Mouse (Mus musculus): Measurements from ENCODE around the gene Twist2.

The Twist2 gene

GRCm38 (mm10) chr1:91803416-91803815 is 2.2 kb downstream of the Twist2 start:
- in situ Hi-C loops (cut with MboI; ENCODE audit: low pct_unique_long_range_greater_than_20kb in 1 of 2, low sequenced_read_pairs in 2 of 2, unreplicated experiment in 1 of 2), result no loop called here

DNA sequence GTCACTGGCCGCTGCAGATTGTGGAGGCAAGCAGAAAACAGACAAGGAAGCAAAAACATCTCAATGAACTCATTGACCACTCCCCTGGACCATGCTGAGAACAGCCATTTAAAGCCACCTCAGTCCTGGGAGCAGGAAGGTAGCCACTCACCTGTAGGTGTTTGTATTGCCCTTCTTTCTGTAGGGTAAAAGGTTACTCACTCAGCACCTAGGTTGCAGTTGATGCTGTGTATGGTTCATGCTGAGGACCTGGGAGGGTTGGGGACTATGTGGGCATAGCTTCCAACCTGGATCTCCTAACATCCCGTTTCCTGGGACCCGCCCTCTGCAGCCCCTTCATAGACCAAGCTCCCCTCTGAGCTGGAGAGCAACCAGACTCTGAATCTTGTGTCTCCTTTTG is 14.8 kb downstream of the Twist2 start:
- in situ Hi-C loops (cut with MboI; ENCODE audit: low pct_unique_long_range_greater_than_20kb in 1 of 2, low sequenced_read_pairs in 2 of 2, unreplicated experiment in 1 of 2), result no loop called here

DNA sequence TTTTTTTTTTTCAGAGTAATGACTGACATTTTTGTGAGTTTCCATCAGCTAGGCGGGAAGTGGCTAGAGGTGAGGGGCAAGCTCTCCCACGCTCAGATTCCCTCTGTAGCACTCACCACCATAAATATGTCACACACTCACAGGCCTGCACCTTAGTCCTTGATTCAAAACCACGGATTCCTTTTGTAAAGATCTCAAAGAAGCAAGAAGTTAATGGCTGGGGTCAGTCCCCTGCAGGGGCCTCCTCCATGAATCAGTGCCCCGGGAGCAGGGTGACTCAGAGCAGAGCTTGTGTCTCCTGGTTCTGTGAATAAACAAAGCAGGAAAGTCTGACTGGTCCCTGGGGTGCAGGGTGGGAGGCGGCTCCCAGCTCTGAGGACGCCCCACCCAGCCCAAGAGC is 15.3 kb downstream of the Twist2 start:
- in situ Hi-C loops (cut with MboI; ENCODE audit: low pct_unique_long_range_greater_than_20kb in 1 of 2, low sequenced_read_pairs in 2 of 2, unreplicated experiment in 1 of 2), result no loop called here

DNA sequence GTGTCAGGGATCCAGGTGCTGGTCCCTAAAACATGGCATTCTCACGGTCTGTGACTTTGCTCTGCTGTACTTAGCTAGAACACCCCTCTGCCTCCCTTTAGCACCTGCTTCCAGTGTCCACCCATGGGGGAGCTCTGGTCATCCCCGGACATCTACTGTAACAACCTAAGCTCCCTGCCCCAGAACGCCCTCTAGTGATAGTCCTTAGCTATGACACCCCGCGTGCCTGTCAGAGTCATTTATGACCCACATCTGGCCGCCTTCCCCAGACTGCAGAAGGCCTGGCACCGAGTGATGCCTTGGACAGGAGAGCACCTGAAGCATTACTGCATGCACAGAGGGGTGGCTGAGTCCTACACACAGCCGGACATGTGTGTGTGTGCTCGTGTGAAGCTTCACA is 18.0 kb downstream of the Twist2 start:
- in situ Hi-C loops (cut with MboI; ENCODE audit: low pct_unique_long_range_greater_than_20kb in 1 of 2, low sequenced_read_pairs in 2 of 2, unreplicated experiment in 1 of 2), result no loop called here

- in situ Hi-C loops (cut with MboI; ENCODE audit: low pct_unique_long_range_greater_than_20kb in 1 of 2, low sequenced_read_pairs in 2 of 2, unreplicated experiment in 1 of 2), result no loop called here
These were observed 19.3 kb downstream of the Twist2 start for GRCm38 (mm10) chr1:91820531-91820930.

- in situ Hi-C loops (cut with MboI; ENCODE audit: low pct_unique_long_range_greater_than_20kb in 1 of 2, low sequenced_read_pairs in 2 of 2, unreplicated experiment in 1 of 2), result no loop called here
These were observed 21.1 kb downstream of the Twist2 start for GRCm38 (mm10) chr1:91822316-91822824.

DNA sequence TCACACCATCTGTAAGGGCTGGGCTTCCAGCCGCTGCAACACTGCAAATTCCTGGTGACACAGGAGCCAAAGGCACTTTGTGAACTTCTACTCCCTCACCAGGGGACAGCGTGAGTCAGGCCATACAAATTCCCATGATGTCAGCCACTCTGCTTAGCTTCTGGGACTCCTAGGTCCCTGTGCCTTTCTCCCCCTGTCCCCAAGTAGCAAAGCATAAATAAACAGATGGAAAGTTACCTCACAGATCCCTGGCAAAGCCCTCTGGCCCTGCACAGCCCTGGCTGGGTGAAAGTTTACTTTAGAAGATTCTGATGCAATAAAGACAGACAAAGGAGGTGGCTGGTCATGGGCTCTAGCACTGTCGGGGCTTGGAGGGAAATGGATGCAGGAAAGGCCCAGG is 22.3 kb downstream of the Twist2 start:
- in situ Hi-C loops (cut with MboI; ENCODE audit: low pct_unique_long_range_greater_than_20kb in 1 of 2, low sequenced_read_pairs in 2 of 2, unreplicated experiment in 1 of 2), result no loop called here

GRCm38 (mm10) chr1:91823951-91824350 is 22.7 kb downstream of the Twist2 start:
- in situ Hi-C loops (cut with MboI; ENCODE audit: low pct_unique_long_range_greater_than_20kb in 1 of 2, low sequenced_read_pairs in 2 of 2, unreplicated experiment in 1 of 2), result no loop called here

DNA sequence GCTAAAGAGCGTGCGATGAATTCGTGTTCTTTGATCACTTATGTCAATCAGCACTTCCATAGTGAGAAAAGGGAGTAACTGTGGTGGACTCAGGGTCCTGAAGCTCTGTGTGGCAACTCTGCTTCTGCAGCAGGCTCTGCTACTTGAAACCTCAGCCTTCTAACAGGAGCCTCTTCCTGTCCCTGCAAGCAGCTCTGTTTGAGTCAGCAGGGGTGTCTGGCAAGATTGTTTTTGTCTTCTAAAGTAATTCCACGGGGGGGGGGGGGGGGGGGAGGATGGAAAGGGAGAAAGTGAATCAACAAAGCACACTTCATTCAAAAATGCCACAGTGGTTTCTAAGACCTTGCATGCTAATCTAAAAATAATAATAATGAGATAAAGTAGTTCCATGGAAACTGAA is 24.0 kb downstream of the Twist2 start:
- in situ Hi-C loops (cut with MboI; ENCODE audit: low pct_unique_long_range_greater_than_20kb in 1 of 2, low sequenced_read_pairs in 2 of 2, unreplicated experiment in 1 of 2), result no loop called here

- in situ Hi-C loops (cut with MboI; ENCODE audit: low pct_unique_long_range_greater_than_20kb in 1 of 2, low sequenced_read_pairs in 2 of 2, unreplicated experiment in 1 of 2), result no loop called here
These were observed 30.7 kb downstream of the Twist2 start for GRCm38 (mm10) chr1:91831978-91832377.

GRCm38 (mm10) chr1:91839557-91839956 is 38.3 kb downstream of the Twist2 start:
- in situ Hi-C loops (cut with MboI; ENCODE audit: low pct_unique_long_range_greater_than_20kb in 1 of 2, low sequenced_read_pairs in 2 of 2, unreplicated experiment in 1 of 2), result no loop called here

DNA sequence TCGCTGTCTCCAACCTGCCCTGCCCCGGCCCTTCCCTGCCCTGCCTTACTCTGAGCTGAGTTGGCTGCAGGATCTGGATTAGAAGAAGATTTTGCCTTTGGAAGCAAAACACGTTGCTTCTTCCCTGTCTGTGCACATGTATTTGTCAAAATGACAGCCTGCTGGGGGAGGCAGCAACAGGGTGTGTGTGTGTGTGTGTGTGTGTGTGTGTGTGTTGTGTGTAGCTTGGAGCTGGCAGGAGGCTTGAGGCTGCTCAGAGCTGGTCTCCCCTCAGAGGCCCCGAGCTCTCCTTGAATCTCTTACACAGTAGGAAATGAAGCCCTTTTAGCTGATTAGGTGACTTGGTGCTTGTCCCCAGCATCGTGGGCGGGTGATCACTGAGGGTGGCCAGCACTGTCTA is 38.7 kb downstream of the Twist2 start:
- in situ Hi-C loops (cut with MboI; ENCODE audit: low pct_unique_long_range_greater_than_20kb in 1 of 2, low sequenced_read_pairs in 2 of 2, unreplicated experiment in 1 of 2), result no loop called here

DNA sequence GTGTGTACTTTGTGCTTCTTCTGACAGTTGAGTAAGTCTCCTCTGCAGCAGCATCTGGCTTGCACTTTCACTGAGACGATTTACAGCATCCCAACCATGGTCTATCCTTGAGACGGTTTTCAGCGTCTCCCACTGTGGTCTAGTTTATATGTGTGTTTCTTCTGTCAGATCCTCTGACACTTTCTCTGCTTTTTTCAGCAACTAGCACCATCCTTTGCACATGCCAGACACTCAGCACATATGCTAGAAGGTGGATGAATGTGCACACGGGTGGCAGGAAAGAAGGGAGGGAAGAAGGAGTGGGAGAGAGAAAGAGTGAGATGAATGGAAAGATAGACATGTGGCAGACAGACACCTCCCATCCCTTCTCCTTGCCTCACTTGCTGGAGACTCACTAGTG is 43.0 kb downstream of the Twist2 start:
- in situ Hi-C loops (cut with MboI; ENCODE audit: low pct_unique_long_range_greater_than_20kb in 1 of 2, low sequenced_read_pairs in 2 of 2, unreplicated experiment in 1 of 2), result no loop called here

- in situ Hi-C loops (cut with MboI; ENCODE audit: low pct_unique_long_range_greater_than_20kb in 1 of 2, low sequenced_read_pairs in 2 of 2, unreplicated experiment in 1 of 2), result no loop called here
These were observed 43.6 kb downstream of the Twist2 start for GRCm38 (mm10) chr1:91844681-91845379.

GRCm38 (mm10) chr1:91845380-91845957 is 44.2 kb downstream of the Twist2 start:
- in situ Hi-C loops (cut with MboI; ENCODE audit: low pct_unique_long_range_greater_than_20kb in 1 of 2, low sequenced_read_pairs in 2 of 2, unreplicated experiment in 1 of 2), result no loop called here

DNA sequence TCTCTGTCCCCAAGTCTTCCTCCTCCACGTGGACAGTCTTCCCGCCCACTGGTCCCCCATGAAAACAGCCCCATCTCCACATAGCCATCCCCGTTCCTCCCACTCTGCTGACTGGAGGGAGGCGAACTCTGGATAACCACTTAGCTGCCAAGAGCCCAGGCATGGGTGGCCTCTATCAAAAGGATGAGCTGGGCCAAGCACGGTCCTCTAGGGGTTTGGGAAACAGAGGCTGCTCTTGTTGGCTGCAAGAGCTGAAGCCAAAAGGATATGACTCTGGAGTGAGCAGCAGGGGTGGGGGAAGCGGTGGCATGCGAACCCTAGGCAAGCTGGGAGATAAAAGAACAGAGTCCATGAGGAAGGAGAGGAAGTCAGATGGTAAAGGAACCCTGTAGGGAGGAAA is 50.0 kb downstream of the Twist2 start:
- in situ Hi-C loops (cut with MboI; ENCODE audit: low pct_unique_long_range_greater_than_20kb in 1 of 2, low sequenced_read_pairs in 2 of 2, unreplicated experiment in 1 of 2), result no loop called here

DNA sequence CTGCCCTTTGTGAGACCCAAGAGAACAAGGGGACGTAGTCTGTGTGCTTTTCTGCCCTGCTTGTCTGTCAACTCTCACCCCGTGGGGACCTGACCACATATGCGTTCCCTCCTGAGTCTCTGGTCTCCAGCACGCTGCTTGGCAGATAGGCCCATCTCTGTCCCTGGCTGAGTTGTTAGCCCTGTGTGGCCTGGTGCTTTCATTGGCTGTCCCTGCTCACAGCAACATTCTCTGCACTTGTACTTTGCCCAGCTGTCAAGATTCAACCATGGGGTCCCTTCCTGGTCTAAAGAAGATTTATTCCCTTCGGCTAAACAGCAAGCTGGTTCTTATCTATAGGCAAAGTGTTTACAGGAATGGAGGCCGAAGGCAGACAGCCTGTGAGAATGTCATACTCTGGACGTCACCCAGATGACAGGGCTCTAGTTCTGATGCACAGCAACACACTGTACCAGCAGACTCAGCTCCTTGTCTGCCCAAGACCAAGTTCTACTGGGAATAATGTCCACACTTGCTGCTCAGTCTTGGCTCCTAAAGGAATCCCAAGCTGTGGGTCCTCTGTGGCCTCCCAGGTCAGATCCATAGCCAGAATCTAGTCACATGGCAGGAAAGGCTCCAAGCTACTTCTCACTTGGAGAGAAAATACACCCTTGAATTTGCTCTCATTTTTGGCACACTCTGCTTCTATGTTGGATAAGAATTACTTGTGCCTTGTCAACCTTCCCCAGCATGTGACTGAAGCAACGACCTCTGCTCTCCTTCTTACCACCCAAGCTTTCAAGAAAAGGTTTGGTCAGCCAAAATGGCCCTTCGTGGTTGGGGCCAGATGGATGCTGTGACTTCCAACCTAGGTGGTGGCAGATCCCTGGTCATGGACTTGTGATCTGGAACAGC is 55.8 kb downstream of the Twist2 start:
- in situ Hi-C loops (cut with MboI; ENCODE audit: low pct_unique_long_range_greater_than_20kb in 1 of 2, low sequenced_read_pairs in 2 of 2, unreplicated experiment in 1 of 2), result no loop called here

GRCm38 (mm10) chr1:91858101-91858790 is 57.0 kb downstream of the Twist2 start:
- in situ Hi-C loops (cut with MboI; ENCODE audit: low pct_unique_long_range_greater_than_20kb in 1 of 2, low sequenced_read_pairs in 2 of 2, unreplicated experiment in 1 of 2), result no loop called here

DNA sequence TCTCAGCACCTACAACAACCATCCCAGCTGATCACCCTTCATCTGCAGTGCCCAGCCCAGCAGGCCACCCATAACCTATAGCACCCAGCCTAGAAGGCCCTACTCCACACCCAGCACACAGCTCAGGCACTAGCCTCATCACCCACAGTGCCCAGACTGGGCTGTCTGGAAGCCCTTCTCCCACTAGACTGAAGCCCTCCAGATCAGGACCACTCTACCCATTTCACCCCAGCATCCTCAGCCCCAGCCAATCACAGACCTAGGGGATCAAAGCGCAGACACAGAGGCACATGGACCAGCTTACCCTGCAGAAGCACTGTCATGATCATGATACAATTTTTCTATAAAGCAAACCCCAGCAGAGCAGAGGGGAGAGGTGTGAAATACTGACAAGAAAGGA is 57.6 kb downstream of the Twist2 start:
- in situ Hi-C loops (cut with MboI; ENCODE audit: low pct_unique_long_range_greater_than_20kb in 1 of 2, low sequenced_read_pairs in 2 of 2, unreplicated experiment in 1 of 2), result no loop called here
